Mouse (Mus musculus) ZHBTc4 (cell line): ENCODE measurements around the gene Selenop.
"Not testable (repeated sequence)": the region's sequence is repeated elsewhere in the genome, so short reads cannot be mapped to it uniquely, and the experiment has no call there.

Experiments used
- DNase-seq: peaks from one replicate; pipeline ENCODE4 v3.0.0-alpha.2; 2011; ENCODE audit warnings: low read depth, low spot score

The Selenop gene

DNA sequence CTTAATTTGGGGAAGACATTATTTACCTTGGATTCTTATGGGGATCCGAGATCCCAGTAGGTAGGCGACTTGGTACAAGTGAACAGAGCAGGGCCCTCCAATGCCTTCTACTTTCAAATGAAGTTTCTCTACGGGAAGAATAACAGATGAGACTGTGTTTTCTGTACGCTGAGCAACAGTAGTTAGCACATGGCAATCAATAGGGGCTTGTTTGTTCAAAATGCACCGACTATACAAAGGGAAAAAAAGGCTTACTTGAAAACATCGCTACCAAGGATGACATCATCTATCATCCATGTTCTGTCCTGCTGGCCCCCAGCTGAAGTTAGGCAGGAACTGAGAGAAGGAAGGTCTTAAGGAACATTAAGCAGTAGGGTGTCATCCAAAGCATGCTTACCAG, at the start of gene Selenop:
Gene Selenop, plus strand, starts transcription at position 301 of the 400 bp plus-strand sequence.
- DNase-seq = no peak

DNA sequence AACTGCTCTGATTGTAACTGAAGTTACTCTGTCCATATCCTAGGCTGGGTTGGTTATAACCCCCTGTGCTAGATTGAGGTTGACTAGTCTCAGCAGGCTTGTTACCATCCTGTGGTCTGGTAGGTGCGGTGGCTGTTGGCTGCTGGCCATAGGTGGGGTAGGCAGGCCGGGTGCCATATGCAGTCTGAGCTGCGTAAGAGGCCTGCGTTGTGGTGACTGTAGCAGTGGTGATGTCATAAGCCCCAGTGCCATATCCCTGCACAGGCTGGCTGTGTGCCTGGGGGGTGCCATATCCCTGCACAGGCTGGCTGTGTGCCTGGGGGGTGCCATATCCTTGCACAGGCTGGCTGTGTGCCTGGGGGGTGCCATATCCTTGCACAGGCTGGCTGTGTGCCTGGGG, 49.7 kb upstream of the Selenop start:
- not testable (repeated sequence) for DNase-seq

DNA sequence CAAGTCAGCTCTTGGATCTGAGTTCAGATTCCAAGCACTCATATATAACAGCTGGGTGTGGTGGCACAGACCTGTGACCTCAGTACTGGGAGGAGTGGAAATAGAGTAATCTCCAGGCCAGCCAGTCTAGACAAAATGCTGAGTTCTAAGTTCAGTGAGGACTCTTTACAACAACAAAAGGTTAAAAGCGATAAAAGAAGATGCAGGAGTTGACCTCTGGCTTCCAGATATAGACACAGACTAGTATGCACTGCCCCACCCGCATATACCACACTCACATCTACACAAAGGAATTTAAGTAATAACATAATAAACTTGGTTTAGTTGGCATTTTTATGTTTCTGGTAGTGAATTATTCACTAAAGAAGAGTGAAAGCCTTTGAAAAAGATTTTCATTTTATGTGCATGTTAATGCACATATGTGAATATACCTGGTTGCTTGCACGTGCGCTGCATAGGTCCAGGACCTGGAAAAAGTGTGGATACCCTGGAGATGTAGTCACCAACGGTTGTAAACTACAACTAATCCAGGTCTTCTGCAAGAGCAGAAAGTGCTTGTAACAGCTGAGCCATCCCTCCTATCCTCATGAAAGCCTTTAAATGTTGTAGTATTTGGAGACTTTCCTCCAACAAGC, 45.4 kb upstream of the Selenop start:
- DNase-seq = no peak

DNA sequence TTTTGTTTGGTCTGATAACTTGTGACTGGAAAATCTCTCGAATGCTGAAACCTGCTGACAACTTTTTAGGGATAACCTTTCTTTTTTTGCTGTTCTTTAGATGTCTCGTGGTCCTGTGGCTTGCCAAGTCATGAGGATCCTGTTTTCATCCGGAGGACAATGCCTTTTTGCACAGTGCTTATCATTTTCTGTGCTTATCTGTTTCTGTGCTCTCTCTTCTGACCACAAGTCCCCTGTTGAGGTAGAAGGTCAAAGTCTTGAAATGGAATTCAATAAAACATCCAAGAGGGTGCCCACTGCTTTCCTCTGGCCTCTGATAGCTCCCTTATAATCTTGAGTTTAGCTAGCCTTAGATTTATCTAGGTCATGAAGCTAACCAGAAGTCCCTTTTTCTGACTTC, 41.8 kb upstream of the Selenop start:
- DNase-seq = no peak

DNA sequence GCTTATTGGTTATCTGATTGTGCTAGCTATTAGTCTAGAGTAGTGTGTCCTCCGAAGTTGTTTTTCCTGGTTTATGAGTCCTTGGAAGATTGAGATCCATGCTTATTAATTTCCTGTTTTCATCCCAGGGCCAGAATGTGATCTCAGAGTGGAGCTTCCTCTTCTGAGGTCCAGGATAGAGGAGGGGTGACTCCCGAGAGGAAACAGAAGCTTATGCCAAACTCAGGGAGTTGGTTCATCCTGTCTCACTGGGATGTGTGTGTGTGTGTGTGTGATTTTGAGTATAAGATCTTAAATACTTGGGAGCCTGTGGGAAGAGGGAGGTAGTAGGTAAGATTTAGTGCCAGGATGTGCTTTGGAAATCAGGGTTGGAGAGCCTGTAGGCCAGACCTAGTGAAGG, 40.2 kb upstream of the Selenop start:
- DNase-seq = no peak

DNA sequence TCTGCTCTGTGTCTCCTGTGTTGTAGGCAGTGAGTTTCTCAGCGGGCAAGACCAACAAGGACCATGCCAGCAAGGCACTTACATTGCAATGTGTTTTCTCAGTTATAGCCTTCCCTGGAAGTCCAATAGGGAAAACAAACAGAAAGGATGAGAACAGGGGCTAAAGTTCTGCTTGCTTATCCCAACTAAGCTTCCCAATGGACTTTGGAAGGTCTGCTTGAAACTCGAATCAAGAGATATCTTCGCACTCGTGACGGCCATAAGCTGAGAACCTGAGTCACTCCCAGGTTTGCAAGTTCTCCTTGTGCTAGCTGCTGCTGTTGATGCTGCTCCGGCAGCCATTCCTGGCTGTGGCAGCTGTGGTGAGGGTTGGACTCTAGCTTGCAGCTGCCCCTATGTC, 39.4 kb upstream of the Selenop start:
- no peak for DNase-seq

DNA sequence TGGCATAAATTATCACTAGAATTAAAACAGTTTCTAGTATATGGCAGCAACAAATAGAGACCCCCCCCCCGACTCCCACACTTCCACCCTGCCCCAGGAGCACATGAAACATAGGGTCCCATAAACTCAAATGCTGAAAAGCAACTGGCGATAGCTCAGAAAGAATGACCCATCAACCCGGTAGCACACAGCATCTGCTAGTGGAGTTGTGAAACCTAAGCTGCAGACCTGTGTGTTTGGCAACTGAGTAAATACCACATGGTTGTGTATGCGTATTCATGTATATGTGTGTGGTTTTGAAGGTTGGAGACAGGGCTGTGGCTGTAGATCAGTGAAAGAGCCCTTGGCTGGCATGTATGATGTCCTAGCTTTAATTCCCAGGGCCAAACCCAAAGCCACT, 37.3 kb upstream of the Selenop start:
- DNase-seq = no peak

DNA sequence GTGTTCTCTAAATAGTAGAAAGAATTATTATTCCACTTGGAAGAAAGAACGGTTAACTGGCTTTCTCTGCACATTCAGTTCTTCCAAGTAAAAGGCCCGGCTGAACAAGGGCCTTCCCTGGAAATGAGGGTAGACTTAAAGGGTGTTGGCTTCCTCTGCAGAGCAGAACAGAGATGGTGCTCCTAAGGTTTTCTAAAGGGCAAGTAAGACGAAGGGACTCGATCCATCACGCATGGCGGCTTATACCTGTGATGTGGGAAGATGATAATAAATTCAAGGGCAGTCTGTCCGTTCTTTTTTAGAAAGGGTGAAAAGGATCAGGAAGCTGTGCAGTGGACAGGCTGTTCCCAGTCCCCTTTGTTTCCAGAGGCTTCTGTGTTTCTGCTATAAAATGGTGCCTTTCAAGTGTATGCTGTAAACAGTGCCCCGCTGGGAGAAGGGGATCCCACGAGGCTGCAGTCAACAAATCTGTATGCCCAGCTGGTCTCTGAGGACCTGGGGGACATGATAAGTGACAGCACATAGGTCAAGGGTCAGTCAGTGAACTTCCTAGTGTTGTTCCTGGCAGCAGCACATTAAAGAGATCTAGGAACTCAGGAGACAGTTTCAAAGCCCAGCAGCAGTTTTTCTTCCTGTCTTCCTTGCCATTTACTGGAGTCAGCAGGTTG, 36.0 kb upstream of the Selenop start:
- no peak for DNase-seq

DNA sequence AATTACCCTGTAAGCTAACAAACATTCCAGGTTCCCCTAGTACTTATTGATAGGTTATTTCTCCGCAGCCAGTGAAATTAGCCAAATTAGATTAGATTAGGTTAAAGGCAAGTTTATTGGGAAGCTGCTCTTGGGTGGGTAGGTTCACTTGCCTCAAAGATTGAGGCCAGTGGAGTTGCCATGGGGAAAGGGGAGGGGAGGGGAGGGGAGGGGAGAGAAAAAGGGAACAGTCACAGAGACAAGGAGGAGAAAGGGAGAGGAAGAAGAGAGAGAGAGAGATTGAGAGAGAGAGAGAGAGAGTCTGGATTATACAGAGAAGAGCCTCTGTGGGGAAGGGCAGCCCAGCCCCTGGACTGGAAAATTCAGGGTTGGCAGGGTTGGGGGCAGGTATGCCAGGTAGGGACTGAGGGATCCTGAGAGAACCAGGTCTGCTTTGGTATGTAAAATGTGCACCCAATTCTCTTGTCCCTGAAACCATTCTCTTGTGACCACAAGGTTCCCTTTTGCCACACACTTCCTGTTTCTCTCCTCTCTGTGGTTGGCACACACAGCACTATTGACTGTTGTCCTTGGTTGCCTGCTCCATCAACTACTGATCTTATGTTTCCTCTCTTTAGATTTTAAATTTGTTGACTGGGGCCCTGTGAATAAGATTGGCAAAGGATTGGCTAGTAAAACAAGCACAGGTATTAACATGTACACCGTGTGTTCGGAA, 34.4 kb upstream of the Selenop start:
- DNase-seq = no peak

DNA sequence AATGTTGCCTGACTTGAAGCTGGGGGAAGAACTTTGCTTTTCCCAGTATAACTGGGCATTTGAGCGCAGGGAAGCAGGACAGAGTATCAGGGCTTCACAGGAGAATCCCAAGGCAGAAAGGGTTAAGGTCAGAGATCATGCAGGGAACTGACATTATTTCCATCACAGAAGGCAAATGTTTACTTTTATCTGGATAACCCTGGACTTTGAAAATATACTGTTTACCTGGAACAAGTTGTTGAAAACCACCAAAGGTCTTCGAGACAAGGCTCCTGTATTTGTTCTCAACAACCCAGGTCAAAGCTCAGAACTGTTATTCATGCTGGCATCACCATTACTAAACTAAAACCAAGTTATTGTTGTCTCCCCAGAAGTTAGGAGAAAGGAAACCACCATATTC, 32.0 kb upstream of the Selenop start:
- DNase-seq = no peak

DNA sequence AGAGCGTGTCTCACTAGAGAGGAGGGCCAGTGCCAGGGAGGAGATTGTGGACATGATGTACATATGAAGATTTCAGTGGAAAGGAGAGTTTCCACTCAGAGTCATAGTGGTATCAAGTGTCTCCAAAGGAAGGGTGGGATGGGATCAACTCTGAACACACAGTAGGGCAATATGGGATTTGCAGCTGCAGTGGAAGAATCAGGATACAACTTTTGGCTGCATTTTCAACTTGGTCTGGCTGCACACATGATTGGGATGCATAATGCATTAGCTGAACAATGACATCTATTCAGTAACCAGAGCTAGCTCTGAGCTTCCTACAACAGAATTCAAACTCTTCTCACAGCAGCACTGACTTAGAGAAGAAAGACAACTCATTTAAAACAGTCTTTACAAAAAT, 30.4 kb upstream of the Selenop start:
- no peak for DNase-seq

DNA sequence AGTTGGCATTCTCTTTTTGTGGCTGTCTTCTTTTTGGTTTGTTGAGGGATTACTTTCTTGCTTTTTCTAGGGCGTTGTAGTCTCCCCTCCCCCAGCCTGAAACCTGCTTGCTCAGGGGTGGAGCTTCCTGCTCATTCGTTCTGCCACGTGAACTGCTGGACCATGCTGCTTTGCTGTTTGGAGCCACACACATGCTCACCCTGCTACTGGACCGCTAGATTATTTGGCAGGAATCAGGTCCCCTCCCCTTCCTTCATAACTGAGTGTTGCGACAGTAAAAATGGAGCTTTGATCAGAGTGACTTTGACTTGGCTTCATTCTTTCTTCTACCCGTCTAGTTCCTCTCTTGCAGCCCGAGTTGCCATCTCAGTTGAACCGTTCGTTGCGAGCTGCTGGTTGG, 23.3 kb upstream of the Selenop start:
- DNase-seq = not testable (repeated sequence)

DNA sequence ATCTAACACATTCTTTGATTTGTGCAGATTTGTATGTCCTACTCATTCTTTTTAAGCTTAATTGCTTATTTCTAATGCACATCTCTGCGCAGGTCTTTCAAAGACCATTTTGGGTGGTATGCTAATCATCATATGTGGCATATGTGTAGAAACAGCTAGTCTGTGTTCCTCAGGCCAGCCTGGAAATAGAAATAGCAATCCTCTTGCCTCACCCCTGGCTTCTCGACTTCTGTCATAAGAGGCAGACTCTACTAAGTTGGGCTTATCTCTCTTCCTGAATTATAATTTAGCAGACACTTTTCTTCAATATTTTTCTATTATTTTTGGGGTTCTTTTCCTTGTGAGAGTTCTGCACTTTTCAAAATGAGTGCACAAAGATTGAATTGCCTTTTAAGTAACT, 17.7 kb upstream of the Selenop start:
- no peak for DNase-seq

DNA sequence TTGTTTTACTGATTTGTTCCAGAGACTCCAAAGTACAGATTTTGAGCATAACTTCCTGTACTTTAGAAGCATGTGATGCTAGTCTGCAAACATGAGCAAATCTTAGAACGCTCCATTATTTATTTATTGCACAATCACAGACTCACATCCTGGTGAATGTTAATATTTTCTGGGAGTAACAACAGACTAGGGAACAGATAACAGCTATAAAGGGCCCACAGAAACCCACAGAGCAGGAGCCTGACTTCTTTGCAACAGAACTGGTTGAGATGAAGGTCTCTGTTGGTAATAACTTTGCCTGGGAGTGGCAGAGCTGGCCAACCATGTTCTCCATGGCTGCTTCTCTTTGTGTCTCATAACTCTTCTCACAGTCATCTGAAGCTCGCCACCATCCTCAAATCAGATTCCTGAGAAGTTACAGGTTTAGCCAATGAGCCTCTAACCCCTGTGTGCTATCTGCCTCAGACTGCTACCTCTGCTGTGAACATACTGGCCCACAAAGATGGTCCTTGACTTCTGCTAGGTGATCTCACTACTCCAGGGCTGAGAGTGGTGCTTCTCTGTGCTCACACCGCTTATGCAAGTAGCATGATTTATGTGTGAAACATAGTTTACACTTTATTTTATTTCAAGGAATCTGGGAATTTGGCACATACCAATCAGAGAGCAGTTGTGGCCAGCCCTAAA, 17.2 kb upstream of the Selenop start:
- no peak for DNase-seq

DNA sequence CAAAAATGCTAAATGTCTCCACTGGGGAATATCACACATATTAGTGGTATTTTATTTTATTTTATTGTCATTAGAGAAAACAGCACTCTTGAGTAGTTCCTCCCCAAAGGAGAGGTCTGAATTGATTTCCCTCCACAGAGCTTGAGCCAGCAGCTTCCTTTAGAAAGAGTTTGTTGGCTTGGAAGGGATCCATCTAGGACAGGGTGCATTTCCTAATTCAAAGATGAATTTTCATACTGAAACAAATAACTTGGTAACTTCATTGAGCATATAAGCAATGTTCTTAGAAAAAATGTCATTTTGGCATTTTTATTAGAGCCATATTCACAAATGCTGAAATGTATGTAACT, 16.7 kb upstream of the Selenop start:
- no peak for DNase-seq

DNA sequence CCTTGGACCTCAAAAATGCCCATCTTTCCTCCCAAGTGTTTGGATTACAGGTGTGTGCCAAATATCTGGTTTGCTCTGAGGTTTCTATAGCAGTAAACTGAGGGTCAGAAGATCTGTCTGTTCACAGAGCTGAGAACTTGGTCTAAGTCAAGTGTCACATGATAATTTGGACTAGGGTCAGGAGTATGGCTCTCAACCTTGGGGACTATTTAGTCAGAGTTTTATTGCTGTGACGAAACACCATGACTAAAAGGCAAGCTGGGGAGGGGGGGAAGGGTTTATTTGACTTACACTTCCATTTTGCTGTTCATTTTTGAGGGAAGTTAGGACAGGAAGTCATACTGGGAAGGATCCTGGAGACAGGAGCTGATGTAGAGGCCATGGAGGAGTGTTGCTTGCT, 9.3 kb upstream of the Selenop start:
- no peak for DNase-seq

DNA sequence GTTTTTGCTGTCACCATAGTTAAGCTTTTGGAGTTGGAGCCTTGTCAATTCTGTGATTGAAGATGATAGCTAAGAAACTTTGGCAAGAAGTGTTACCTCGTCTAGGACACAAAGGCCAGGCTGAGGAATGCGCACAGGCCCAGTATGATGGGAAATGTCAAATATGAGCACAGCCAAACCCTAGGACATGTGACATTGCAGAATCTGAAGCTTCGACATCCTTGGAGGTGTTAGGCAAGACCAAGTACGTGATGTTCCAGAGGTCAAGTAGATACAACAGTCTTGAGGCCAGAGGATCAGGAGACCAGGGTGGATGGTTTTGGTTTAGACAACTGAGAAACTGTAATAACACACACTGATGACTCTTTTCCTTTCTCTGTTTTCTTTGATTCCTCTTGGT, 8.0 kb upstream of the Selenop start:
- DNase-seq = no peak

DNA sequence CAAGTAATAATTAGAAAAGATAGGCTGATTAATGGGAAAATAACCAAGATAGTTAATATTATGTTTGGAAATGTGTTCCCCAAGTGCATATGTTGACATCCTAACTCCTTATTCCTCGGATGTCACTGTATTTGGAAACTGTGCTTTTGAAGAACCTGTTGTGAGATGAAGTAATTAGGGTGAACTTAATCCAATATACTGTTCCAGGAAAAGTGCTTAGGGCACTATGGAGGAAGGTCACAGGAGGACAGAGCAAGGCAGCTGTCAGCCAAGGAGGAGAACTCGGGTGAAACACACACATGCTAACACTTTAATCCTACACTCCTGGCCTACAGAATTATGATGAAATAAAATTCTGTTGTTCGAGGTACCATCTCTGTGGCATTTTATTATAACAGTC, 5.5 kb upstream of the Selenop start:
- DNase-seq = no peak

DNA sequence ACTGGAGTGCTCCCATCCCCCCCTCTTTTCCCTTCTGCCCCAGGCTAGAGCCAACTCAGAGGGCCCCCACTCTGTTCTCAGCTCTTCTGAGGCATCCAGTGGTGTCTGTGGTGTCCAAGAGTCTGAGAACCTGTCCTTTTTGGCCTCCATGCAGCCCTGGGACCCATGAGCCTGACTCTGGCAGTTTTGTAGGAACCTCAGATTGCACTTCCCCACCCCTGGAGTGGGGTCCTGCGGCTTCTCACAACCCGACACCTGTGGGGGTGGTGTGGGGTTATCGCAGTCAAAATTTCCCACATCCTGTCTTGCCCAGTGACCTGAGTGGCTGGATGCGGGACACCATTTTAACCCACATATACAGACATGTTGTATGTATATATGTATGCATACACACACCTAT, 4.1 kb upstream of the Selenop start:
- DNase-seq = no peak

DNA sequence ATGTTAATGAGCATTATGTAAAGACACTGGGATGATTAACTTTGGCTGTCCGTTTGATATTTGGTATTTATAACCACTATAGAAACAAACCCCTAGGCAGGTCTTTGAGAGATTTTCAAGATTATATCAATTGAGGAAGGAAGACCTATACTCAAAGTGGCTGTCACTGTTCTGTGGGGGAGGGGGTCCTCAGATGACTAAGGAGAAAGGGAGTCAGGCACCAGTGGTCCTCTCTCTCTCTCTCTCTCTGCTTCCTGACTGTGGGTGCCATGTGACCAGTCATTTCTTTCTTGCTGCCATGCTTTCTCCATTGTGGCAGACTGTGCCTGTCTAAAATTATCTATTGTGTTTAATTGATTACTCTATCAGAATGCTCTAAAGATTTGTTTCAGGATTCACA, 3.5 kb upstream of the Selenop start:
- no peak for DNase-seq

DNA sequence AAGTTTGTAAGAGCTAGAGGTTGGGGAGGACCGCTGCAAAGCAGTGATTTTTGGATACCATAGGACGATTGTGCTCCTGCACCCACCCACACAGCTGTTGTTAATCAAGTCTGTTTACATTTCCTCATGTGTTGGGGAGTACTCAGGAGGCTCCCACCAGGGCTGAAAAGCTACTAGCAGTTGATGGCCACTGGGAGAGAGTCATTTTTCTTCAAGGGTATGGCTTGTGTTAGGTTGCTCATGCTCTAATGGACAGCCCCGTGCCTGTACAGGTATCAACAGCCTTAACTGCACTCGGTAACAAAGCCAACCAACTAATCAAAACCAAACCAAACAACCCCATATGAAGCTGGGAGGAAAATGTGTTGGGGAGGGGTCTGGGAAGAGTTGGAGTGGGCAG, 1.1 kb downstream of the Selenop start:
- no peak for DNase-seq

DNA sequence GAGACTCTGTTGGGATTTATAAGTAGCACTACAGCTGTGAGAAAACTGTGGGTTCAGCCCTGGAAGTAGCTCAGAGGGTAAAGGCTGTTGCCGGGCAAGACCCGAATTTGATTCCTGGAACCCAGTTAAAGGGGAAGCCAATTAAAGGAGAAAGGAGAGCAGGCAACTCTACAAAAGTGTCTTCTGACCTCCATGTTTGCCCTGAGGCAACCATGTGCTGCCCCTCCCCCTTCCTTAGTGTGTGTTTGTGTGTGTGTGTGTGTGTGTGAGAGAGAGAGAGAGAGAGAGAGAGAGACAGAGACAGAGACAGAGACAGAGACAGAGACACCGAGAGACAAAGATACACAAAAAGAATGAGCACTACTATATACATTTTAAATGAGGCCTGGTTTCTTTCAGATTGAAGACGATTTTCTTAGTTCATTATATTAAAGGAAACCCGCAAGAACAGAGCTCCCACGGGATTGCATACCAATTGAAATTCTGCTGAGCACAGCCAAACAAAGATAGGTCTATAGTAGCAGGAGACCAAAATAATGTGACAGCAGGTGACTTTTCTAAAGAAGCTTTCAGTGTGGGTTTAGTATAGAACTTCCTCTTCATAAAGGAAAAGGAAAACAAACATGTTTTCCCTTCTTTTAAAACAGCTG, 1.8 kb downstream of the Selenop start:
- no peak for DNase-seq
